Mouse (Mus musculus) liver, embryonic 14.5 days (tissue): ENCODE measurements around the gene Bzw2. TPM values are rescaled to one million over a fixed set of nuclear protein-coding genes. Genes with fewer than 3 reads are reported as not detected.

ENCODE experiments used
- ATAC-seq: fragments of 200-750 bp; cut with Nextera tagmentation; 2 replicates; pipeline ENCODE4 v1.8.0; 2017; ENCODE audit warnings: moderate number of reproducible peaks, mild to moderate bottlenecking, moderate library complexity; ENCODE audit not compliant: insufficient read depth
- DNase-seq, 3 experiments: peaks; one replicate each; pipeline ENCODE4 v3.0.0-alpha.2; 2012 to 2013; ENCODE audit warnings: low read depth in 3 of 3, low spot score in 3 of 3
- H3K27ac ChIP-seq: fragments of 300-500 bp; sonication (generic); 2 replicates; pipeline ENCODE4 v1.5.1; 2014; ENCODE audit warnings: moderate library complexity, mild to moderate bottlenecking, control low read depth, inconsistent platforms
- H3K27me3 ChIP-seq: fragments of 300-500 bp; sonication (generic); 2 replicates; pipeline ENCODE4 v1.6.1; 2014; ENCODE audit warnings: mild to moderate bottlenecking, low read length, moderate library complexity; ENCODE audit not compliant: control insufficient read depth, insufficient read depth
- H3K36me3 ChIP-seq: fragments of 300-500 bp; sonication (generic); replicated peaks from 2 replicates; pipeline ENCODE4 v1.6.1; 2014; ENCODE audit warnings: low read depth; ENCODE audit not compliant: control insufficient read depth, insufficient read depth
- H3K4me1 ChIP-seq, 2 experiments: fragments of 200-500 bp in 1 of 2; fragments of 300-500 bp in 1 of 2; sonication (generic) in 1 of 2; replicated peaks; 2 replicates each; pipeline ENCODE4 v1.6.1; 2012 to 2014; ENCODE audit warnings: antibody characterized with exemption in 1 of 2, inconsistent platforms in 1 of 2, low read length in 1 of 2; ENCODE audit not compliant: control insufficient read depth in 2 of 2, insufficient read depth in 2 of 2
- H3K4me2 ChIP-seq: fragments of 300-500 bp; sonication (generic); 2 replicates; pipeline ENCODE4 v1.6.1; 2014; ENCODE audit warnings: low read depth, mild to moderate bottlenecking, control low read depth, moderate library complexity
- H3K4me3 ChIP-seq, 2 experiments: fragments of 200-500 bp in 1 of 2; fragments of 300-500 bp in 1 of 2; sonication (generic) in 1 of 2; 2 replicates each; pipeline ENCODE4 v1.5.1; 2012 to 2014; ENCODE audit warnings: low read depth in 2 of 2, low read length in 2 of 2, mild to moderate bottlenecking in 2 of 2, control low read depth in 1 of 2, inconsistent platforms in 1 of 2, moderate library complexity in 1 of 2; ENCODE audit not compliant: insufficient read depth in 1 of 2
- H3K9ac ChIP-seq: fragments of 300-500 bp; sonication (generic); replicated peaks from 2 replicates; pipeline ENCODE4 v1.6.1; 2014; ENCODE audit warnings: mild to moderate bottlenecking, control low read depth, moderate library complexity
- H3K9me3 ChIP-seq: fragments of 300-500 bp; sonication (generic); 2 replicates; pipeline ENCODE4 v1.6.1; 2016; ENCODE audit warnings: low read length, mixed read lengths; ENCODE audit not compliant: control insufficient read depth
- CTCF ChIP-seq: IDR thresholded peaks from 2 replicates; pipeline ENCODE4 v1.5.1; 2016; ENCODE audit warnings: antibody characterized with exemption, low read depth, control low read depth
- EP300 ChIP-seq: IDR thresholded peaks from 2 replicates; pipeline ENCODE4 v1.6.1; 2016; ENCODE audit warnings: antibody characterized with exemption, low read depth
- WGBS: fragments of 180-500 bp; shearing (Covaris S2); extraction: QIAGEN DNeasy Blood & Tissue Kit; methylation state at CpG from one replicate; pipeline ENCODE4 v1.1.7; 2014; ENCODE audit not compliant: insufficient replicate concordance; 5-methylcytosine and 5-hydroxymethylcytosine counted together
- polyA plus RNA-seq, 2 experiments: library from polyadenylated mRNA; depleted of rRNA in 1 of 2; stranded (reverse) in 1 of 2; unstranded in 1 of 2; fragments of >200 nt; fragmentation: Nextera tagmentation in 1 of 2; extraction: Ambion mirVana in 1 of 2; gene quantifications; 2 replicates each; pipeline versions ENCODE4 v1.2.1 to v1.2.3; 2012 to 2014

Gene Bzw2
- polyA plus RNA-seq, 2 experiments = 27.2 to 50.3 TPM

GRCm38 (mm10) chr12:36085380-36085779 lies 72.5 kb downstream of the Bzw2 start:
- H3K36me3 ChIP-seq = no peaks in the 10 kb centered on the region
- no peaks in the 10 kb centered on the region for H3K9me3 ChIP-seq
- H3K27ac ChIP-seq = no peak overlapping the region
- no peak for DNase-seq
- no peak overlapping the region for H3K4me2 ChIP-seq
- H3K9ac ChIP-seq = no peak overlapping the region
- ATAC-seq = no peak
- TF ChIP-seq CTCF (no peak), EP300 (no peak)
- 74% methylated on average over 2 of the region's 2 CpGs for WGBS
- H3K4me1 ChIP-seq = no peaks in the 10 kb centered on the region
- no peak overlapping the region for H3K4me3 ChIP-seq
- no peaks in the 10 kb centered on the region for H3K27me3 ChIP-seq

GRCm38 (mm10) chr12:36078101-36078899 lies 79.6 kb downstream of the Bzw2 start:
- Histone ChIP-seq H3K36me3 (no peaks in the 10 kb centered on the region), H3K4me2 (no peak overlapping the region), H3K4me1 (no peaks in the 10 kb centered on the region), H3K4me3 (no peak overlapping the region), H3K9me3 (no peaks in the 10 kb centered on the region), H3K27me3 (no peaks in the 10 kb centered on the region), H3K27ac (no peak overlapping the region), H3K9ac (no peak overlapping the region)
- DNase-seq (no peak), ATAC-seq (no peak)
- WGBS = 54% methylated on average over 4 of the region's 4 CpGs
- no peak for TF ChIP-seq CTCF
- no peak for TF ChIP-seq EP300

- H3K9me3 ChIP-seq = no peaks in the 10 kb centered on the region
- no peak overlapping the region for H3K4me2 ChIP-seq
- TF ChIP-seq EP300 (no peak), CTCF (no peak)
- no peak overlapping the region for H3K27ac ChIP-seq
- H3K4me1 ChIP-seq = no peaks in the 10 kb centered on the region; a peak in 1 of 4 replicates
- no peak for DNase-seq
- no peak overlapping the region for H3K9ac ChIP-seq
- 23% methylated on average over 5 of the region's 5 CpGs for WGBS
- H3K27me3 ChIP-seq = no peaks in the 10 kb centered on the region
- no peak for ATAC-seq
- H3K36me3 ChIP-seq = no peaks in the 10 kb centered on the region
- H3K4me3 ChIP-seq = no peak overlapping the region
Measured at GRCm38 (mm10) chr12:36072860-36073259, 85.0 kb downstream of the Bzw2 start.

- no peaks in the 10 kb centered on the region for H3K36me3 ChIP-seq
- no peaks in the 10 kb centered on the region for H3K9me3 ChIP-seq
- H3K4me1 ChIP-seq = no peaks in the 10 kb centered on the region; a peak in 1 of 4 replicates
- TF ChIP-seq CTCF = no peak
- H3K27ac ChIP-seq = no peak overlapping the region
- ATAC-seq (no peak), DNase-seq (no peak)
- H3K27me3 ChIP-seq = no peaks in the 10 kb centered on the region
- H3K4me2 ChIP-seq = no peak overlapping the region
- H3K9ac ChIP-seq = no peak overlapping the region
- 70% methylated on average over 4 of the region's 4 CpGs for WGBS
- H3K4me3 ChIP-seq = no peak overlapping the region
Measured at GRCm38 (mm10) chr12:36070231-36070630, 87.6 kb downstream of the Bzw2 start.

- Histone ChIP-seq H3K36me3 (no peaks in the 10 kb centered on the region), H3K4me3 (no peak overlapping the region), H3K4me1 (no peaks in the 10 kb centered on the region; a peak in 1 of 4 replicates), H3K9ac (no peak overlapping the region), H3K27me3 (no peaks in the 10 kb centered on the region), H3K27ac (no peak overlapping the region), H3K9me3 (no peaks in the 10 kb centered on the region), H3K4me2 (no peak overlapping the region)
- 63% methylated on average over 2 of the region's 2 CpGs for WGBS
- ATAC-seq (no peak), DNase-seq (no peak)
- TF ChIP-seq CTCF = no peak
- no peak for TF ChIP-seq EP300
Measured at GRCm38 (mm10) chr12:36067538-36067937, 90.3 kb downstream of the Bzw2 start.
